Mouse (Mus musculus): ENCODE data around the gene Ahnak2.

GRCm38 (mm10) chr12:112738281-112739022, 64.0 kb downstream of the Ahnak2 start:
- TF ChIP-seq POLR2A (IDR thresholded peaks at IDR 0.05; ENCODE audit: insufficient read depth, low read length): no peak
- no peak for TF ChIP-seq CTCF (IDR thresholded peaks at IDR 0.05; ENCODE audit: low read depth, low read length)
